Comparison of ENCODE assay signal across 8 mouse cellular contexts in the genomic region with DNA sequence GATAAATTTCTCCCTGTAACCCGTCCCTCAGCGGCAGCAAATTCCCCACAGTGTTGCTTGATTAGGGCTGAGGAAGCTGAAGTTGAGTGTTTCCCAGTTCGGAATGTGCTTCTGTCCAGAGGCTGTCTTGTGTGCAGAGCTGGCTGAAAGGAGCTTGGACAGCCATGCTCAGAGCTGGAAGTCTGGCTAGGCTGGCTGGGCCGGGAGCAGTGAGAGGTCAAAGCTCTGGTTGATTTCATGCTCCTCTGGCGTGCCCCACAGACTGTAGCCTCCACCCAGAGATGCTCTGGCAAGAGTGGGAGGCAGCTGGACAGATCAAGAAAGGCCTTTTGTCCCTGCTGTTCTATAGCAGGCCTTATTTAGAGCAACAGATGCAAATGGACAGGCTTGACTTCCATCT.
DNase-seq lines count a peak whose midpoint lies in the region; ATAC-seq and TF ChIP-seq lines count a peak whose summit lies in the region.

No protein-coding gene starts in this region.

- H3K4me2 ChIP-seq in kidney, embryonic 16.5 days (replicated peaks; ENCODE audit: low read depth, low read length): no peak overlapping the region
- H3K4me2 ChIP-seq in intestine, embryonic 15.5 days (replicated peaks): no peak overlapping the region
- no peak overlapping the region for H3K4me2 ChIP-seq in midbrain, embryonic 13.5 days (replicated peaks)

- H3K9me3 ChIP-seq in kidney, embryonic 16.5 days (ENCODE audit: low read length): no peaks in the 10 kb centered on the region
- no peaks in the 10 kb centered on the region for H3K9me3 ChIP-seq in intestine, embryonic 15.5 days
- 0 out of 2 replicates have a peak, but pooled peaks cover 5% of the 10 kb centered on the region for H3K9me3 ChIP-seq in midbrain, embryonic 13.5 days

- no peaks in the 10 kb centered on the region for H3K27me3 ChIP-seq in kidney, embryonic 16.5 days (ENCODE audit: insufficient read depth, low read length)
- no peaks in the 10 kb centered on the region for H3K27me3 ChIP-seq in intestine, embryonic 15.5 days (replicated peaks)
- H3K27me3 ChIP-seq in midbrain, embryonic 13.5 days: no peaks in the 10 kb centered on the region

- DNase-seq in kidney, adult 8-10 months: no peak
- DNase-seq in heart, adult 11 months: peak; percentile 97
- DNase-seq in cerebellum, postnatal 36 days: no peak
- DNase-seq in adrenal gland, adult 8-10 months: no peak

- TF ChIP-seq POLR2A in cortical plate, adult 2 months (IDR thresholded peaks at IDR 0.05; ENCODE audit: extremely low read depth, insufficient read depth, low read length): no peak

- 36% methylated on average over 5 of the region's 5 CpGs for WGBS in kidney, embryonic 16.5 days
- 46% methylated on average over 5 of the region's 5 CpGs for WGBS in intestine, embryonic 15.5 days
- WGBS in midbrain, embryonic 13.5 days: 38% methylated on average over 5 of the region's 5 CpGs

- no peaks in the 10 kb centered on the region for H3K36me3 ChIP-seq in kidney, embryonic 16.5 days (ENCODE audit: insufficient read depth, low read length)
- no peaks in the 10 kb centered on the region for H3K36me3 ChIP-seq in intestine, embryonic 15.5 days
- H3K36me3 ChIP-seq in midbrain, embryonic 13.5 days: no peaks in the 10 kb centered on the region

- no peak for TF ChIP-seq CTCF in cortical plate, adult 2 months (IDR thresholded peaks at IDR 0.05; ENCODE audit: extremely low read depth, insufficient read depth, low read length)

- no peak overlapping the region for H3K9ac ChIP-seq in kidney, embryonic 16.5 days (replicated peaks; ENCODE audit: low read length)
- H3K9ac ChIP-seq in intestine, embryonic 15.5 days: no peak overlapping the region
- H3K9ac ChIP-seq in midbrain, embryonic 13.5 days (replicated peaks): no peak overlapping the region

- H3K27ac ChIP-seq in kidney, embryonic 16.5 days (ENCODE audit: low read length): 0 out of 2 replicates have a peak overlapping the region, but pooled peaks have one; percentile 2
- peak overlapping the region; percentile 39; the same call in 1 of the 2 replicates for H3K27ac ChIP-seq in cortical plate, adult 2 months (ENCODE audit: insufficient read depth, low read length)
- H3K27ac ChIP-seq in intestine, embryonic 15.5 days: no peak overlapping the region
- 0 out of 2 replicates have a peak overlapping the region, but pooled peaks have one; percentile 8 for H3K27ac ChIP-seq in midbrain, embryonic 13.5 days

- H3K4me1 ChIP-seq in kidney, embryonic 16.5 days (ENCODE audit: insufficient read depth, low read length): peaks cover 4% of the 10 kb centered on the region; the same call in 1 of the 2 replicates
- H3K4me1 ChIP-seq in cortical plate, adult 2 months (ENCODE audit: control insufficient read depth, insufficient read depth, low read length): no peaks in the 10 kb centered on the region; the same call in 1 of the 2 replicates
- H3K4me1 ChIP-seq in intestine, embryonic 15.5 days (replicated peaks): 0 out of 2 replicates have a peak, but pooled peaks cover 3% of the 10 kb centered on the region
- peaks cover 12% of the 10 kb centered on the region for H3K4me1 ChIP-seq in midbrain, embryonic 13.5 days (replicated peaks)

- peak; percentile 65; the same call in 1 of the 2 replicates for ATAC-seq in kidney, embryonic 16.5 days (ENCODE audit: low FRiP score, low TSS enrichment)
- peak; percentile 51 for ATAC-seq in intestine, embryonic 15.5 days
- peak; percentile 77 for ATAC-seq in midbrain, embryonic 13.5 days

- H3K4me3 ChIP-seq in kidney, embryonic 16.5 days (ENCODE audit: low read length): no peak overlapping the region
- H3K4me3 ChIP-seq in cortical plate, adult 2 months (ENCODE audit: insufficient read depth, low read length): no peak overlapping the region
- H3K4me3 ChIP-seq in intestine, embryonic 15.5 days (replicated peaks): no peak overlapping the region
- H3K4me3 ChIP-seq in midbrain, embryonic 13.5 days (replicated peaks): no peak overlapping the region
